Mouse (Mus musculus): ENCODE measurements around the gene Nova1. TPM values are rescaled to one million over a fixed set of nuclear protein-coding genes. Genes with fewer than 3 reads are reported as not detected.

The Nova1 gene
- 0.09 and 0.27 TPM in 2 replicates for polyA plus RNA-seq (2012; rRNA removed)

- no peaks in the 10 kb centered on the region for H3K36me3 ChIP-seq (ENCODE audit: control insufficient read depth, insufficient read depth, low read length)
- WGBS, result 17% methylated on average over 63 of the region's 68 CpGs
- TF ChIP-seq POLR2A (IDR thresholded peaks at IDR 0.05; ENCODE audit: control insufficient read depth, extremely low read depth, insufficient read depth, low read length, poor library complexity) (no peak), CTCF (IDR thresholded peaks at IDR 0.05; ENCODE audit: borderline replicate concordance, control insufficient read depth, extremely low read depth, insufficient read depth, low read length, poor library complexity) (no peak)
- H3K4me1 ChIP-seq (replicated peaks; ENCODE audit: control insufficient read depth, insufficient read depth, low read length), result no peaks in the 10 kb centered on the region
- H3K4me3 ChIP-seq (ENCODE audit: control insufficient read depth, insufficient read depth, low read length), result peak within 1 kb of the TSS; percentile 36
- H3K27me3 ChIP-seq (ENCODE audit: control insufficient read depth, insufficient read depth, low read length), result peaks cover 8% of the 10 kb centered on the region
- H3K27ac ChIP-seq (ENCODE audit: control insufficient read depth, insufficient read depth, low read length), result no peak within 1 kb of the TSS
- peak; percentile 2 for DNase-seq
Observed at GRCm38 (mm10) chr12:46818856-46819347, at the start of gene Nova1. Nova1 (minus strand) TSS chr12:46818929.

DNA sequence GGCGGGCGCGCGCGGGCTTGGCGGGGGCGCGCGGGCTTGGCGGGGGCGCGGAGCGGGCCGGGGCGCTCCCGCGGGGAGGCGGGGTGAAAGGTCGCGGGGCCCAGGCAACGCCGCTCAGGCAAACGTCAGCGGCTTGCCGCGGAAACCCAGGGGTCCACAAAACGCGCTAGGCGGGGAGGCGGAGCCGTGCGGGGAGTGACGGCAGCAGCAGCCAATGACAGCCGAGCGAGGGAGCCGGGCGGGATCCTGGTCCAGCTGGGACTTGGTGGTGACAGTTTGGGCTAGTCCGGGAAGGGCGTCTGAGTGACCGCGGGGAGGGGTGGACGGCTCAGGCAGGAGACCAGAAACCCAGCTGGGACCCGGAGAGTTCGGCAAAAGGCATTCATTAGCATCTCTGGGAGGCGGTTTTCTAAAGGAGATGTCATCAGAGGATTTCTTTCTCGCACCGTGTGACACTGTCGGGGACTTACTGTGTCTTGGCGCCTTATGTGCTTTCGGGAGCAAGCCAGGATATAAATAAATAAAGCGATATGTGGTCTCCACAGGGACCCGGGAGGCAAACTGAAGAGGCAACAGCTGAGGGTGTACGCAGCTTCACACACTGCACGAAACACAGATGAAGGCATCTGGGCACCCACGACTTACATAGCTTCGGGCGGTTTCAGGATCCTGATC lies 756 bp upstream of the Nova1 start:
- Histone ChIP-seq H3K27me3 (ENCODE audit: control insufficient read depth, insufficient read depth, low read length) (peaks cover 8% of the 10 kb centered on the region), H3K36me3 (ENCODE audit: control insufficient read depth, insufficient read depth, low read length) (no peaks in the 10 kb centered on the region), H3K4me1 (replicated peaks; ENCODE audit: control insufficient read depth, insufficient read depth, low read length) (no peaks in the 10 kb centered on the region), H3K4me3 (ENCODE audit: control insufficient read depth, insufficient read depth, low read length) (peak overlapping the region; percentile 1; the same call in 1 of the 2 replicates), H3K27ac (ENCODE audit: control insufficient read depth, insufficient read depth, low read length) (no peak overlapping the region)
- peak; percentile 26 for DNase-seq
- TF ChIP-seq POLR2A (IDR thresholded peaks at IDR 0.05; ENCODE audit: control insufficient read depth, extremely low read depth, insufficient read depth, low read length, poor library complexity) (no peak), CTCF (IDR thresholded peaks at IDR 0.05; ENCODE audit: borderline replicate concordance, control insufficient read depth, extremely low read depth, insufficient read depth, low read length, poor library complexity) (no peak)
- WGBS, result 4% methylated on average over 57 of the region's 57 CpGs

DNA sequence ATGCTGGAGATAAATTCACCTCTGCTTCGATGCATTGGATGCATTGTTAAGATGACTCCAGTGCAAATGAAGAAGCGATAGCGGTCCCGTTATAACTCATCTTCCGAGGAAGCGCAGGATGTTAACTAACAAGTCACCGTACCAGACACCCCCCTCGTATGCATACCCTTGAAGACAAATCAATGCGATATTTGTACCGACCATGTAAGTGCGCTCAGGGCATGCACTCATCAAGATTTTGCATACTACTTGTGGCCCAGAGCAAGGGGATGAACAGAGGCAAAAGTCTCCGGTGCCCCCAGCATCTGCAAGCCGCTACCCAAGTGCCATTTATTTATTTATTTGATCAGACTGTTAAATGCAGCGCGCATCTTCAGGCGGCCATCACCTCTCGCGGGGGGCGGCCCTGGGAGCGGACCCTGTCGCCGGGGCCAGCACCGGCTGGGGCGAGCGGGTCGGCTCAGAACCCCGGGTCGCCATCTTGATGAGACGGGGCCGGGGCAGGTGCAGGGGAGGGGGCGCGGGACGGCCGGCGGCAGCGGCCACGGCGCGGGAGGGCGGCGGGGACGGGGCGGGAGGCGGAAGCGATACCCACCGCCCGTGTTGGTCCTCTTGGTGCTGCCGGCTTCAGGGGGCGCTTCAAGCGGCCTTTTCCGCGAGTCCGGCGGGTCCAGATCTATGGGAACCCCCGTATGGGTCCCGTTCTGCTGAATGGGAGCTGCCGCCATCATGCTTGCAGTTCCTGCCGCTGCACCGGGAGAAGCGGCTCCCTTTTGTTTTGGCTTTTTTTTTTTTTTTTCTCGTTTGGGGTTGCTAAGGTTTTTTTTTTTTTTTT lies 491 bp downstream of the Nova1 start:
- DNase-seq, result no peak
- Histone ChIP-seq H3K36me3 (ENCODE audit: control insufficient read depth, insufficient read depth, low read length) (no peaks in the 10 kb centered on the region), H3K27me3 (ENCODE audit: control insufficient read depth, insufficient read depth, low read length) (peaks cover 8% of the 10 kb centered on the region), H3K4me3 (ENCODE audit: control insufficient read depth, insufficient read depth, low read length) (no peak overlapping the region; the same call in 1 of the 2 replicates), H3K4me1 (replicated peaks; ENCODE audit: control insufficient read depth, insufficient read depth, low read length) (no peaks in the 10 kb centered on the region), H3K27ac (ENCODE audit: control insufficient read depth, insufficient read depth, low read length) (no peak overlapping the region)
- no peak for TF ChIP-seq CTCF (IDR thresholded peaks at IDR 0.05; ENCODE audit: borderline replicate concordance, control insufficient read depth, extremely low read depth, insufficient read depth, low read length, poor library complexity)
- WGBS, result 3% methylated on average over 53 of the region's 61 CpGs

DNA sequence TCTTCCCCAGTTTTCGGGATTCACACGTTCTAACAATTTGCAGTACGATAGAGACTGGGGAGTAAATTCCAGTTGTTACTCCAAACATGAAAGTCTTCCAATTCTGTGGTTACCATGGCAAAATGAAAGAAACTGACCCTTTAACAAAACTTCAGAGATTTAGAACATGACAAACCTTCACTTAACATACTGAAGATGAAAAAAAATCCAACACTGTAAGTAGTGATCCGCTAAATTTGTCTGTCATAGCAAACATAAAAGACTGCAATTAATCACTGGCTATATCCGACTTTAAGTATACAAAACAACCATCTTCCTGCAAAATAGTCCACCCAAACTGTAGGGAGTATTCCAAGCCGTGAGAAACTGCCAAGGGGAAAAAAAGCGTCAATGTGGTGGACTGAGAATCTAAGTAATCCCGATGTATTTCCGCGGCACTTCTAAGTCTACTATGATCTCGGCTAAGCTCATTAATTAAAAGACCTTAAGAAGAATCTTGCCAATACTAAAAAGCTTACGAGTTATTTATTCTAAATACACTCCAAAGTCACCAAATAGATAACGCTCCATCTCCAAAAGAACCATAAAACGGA lies 1.4 kb downstream of the Nova1 start:
- H3K27ac ChIP-seq (ENCODE audit: control insufficient read depth, insufficient read depth, low read length), result no peak overlapping the region
- TF ChIP-seq POLR2A (IDR thresholded peaks at IDR 0.05; ENCODE audit: control insufficient read depth, extremely low read depth, insufficient read depth, low read length, poor library complexity) (no peak), CTCF (IDR thresholded peaks at IDR 0.05; ENCODE audit: borderline replicate concordance, control insufficient read depth, extremely low read depth, insufficient read depth, low read length, poor library complexity) (no peak)
- no peaks in the 10 kb centered on the region for H3K36me3 ChIP-seq (ENCODE audit: control insufficient read depth, insufficient read depth, low read length)
- 33% methylated on average over 14 of the region's 14 CpGs for WGBS
- H3K4me1 ChIP-seq (replicated peaks; ENCODE audit: control insufficient read depth, insufficient read depth, low read length), result no peaks in the 10 kb centered on the region
- no peak for DNase-seq
- no peak overlapping the region for H3K4me3 ChIP-seq (ENCODE audit: control insufficient read depth, insufficient read depth, low read length)
- H3K27me3 ChIP-seq (ENCODE audit: control insufficient read depth, insufficient read depth, low read length), result peaks cover 8% of the 10 kb centered on the region

DNA sequence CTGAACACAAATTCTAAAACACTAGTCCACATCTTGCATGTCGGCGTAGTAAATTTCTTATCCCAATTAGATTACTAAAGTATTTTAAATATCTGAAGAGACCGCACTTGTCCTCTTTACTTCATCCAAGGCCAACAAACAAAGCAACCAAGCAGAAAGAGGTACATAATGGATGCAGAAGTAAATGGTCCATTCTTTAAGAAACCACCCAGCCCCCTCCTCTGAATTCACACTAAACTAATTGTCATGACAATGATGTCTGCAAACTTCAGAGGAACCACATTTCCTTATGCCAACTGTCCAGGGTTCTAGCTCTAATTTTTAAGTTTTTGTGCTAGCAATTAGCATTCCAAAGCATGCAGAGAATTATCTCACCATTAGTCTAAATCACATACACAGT lies 2.4 kb downstream of the Nova1 start:
- Histone ChIP-seq H3K4me3 (ENCODE audit: control insufficient read depth, insufficient read depth, low read length) (no peak overlapping the region), H3K27ac (ENCODE audit: control insufficient read depth, insufficient read depth, low read length) (no peak overlapping the region), H3K36me3 (ENCODE audit: control insufficient read depth, insufficient read depth, low read length) (no peaks in the 10 kb centered on the region), H3K27me3 (ENCODE audit: control insufficient read depth, insufficient read depth, low read length) (peaks cover 8% of the 10 kb centered on the region), H3K4me1 (replicated peaks; ENCODE audit: control insufficient read depth, insufficient read depth, low read length) (no peaks in the 10 kb centered on the region)
- 96% methylated on average over 3 of the region's 3 CpGs for WGBS
- TF ChIP-seq CTCF (IDR thresholded peaks at IDR 0.05; ENCODE audit: borderline replicate concordance, control insufficient read depth, extremely low read depth, insufficient read depth, low read length, poor library complexity) (no peak), POLR2A (IDR thresholded peaks at IDR 0.05; ENCODE audit: control insufficient read depth, extremely low read depth, insufficient read depth, low read length, poor library complexity) (no peak)
- no peak for DNase-seq

DNA sequence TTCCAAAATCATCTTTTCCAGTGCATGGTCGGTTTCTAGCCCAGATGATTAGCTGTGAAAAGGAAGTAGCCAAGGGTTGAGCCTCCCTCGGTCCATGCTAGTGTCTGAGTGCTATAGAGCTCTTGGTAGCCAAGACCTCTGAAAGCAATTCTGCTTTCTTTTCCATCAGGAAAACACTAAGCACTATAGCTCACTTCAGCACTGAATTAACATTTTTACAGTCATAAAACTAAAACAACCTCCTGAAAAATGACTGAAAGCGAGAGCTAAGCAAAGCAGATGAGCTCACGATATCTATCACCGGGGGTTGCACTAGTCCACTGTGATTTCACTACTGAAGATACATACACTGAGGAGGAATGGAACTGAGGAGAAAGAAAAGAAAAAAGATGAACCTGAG lies 3.0 kb downstream of the Nova1 start:
- H3K4me1 ChIP-seq (replicated peaks; ENCODE audit: control insufficient read depth, insufficient read depth, low read length), result no peaks in the 10 kb centered on the region
- no peak overlapping the region for H3K4me3 ChIP-seq (ENCODE audit: control insufficient read depth, insufficient read depth, low read length)
- peaks cover 8% of the 10 kb centered on the region for H3K27me3 ChIP-seq (ENCODE audit: control insufficient read depth, insufficient read depth, low read length)
- no peak for TF ChIP-seq POLR2A (IDR thresholded peaks at IDR 0.05; ENCODE audit: control insufficient read depth, extremely low read depth, insufficient read depth, low read length, poor library complexity)
- WGBS, result 84% methylated on average over 5 of the region's 5 CpGs
- H3K27ac ChIP-seq (ENCODE audit: control insufficient read depth, insufficient read depth, low read length), result no peak overlapping the region
- DNase-seq, result no peak
- no peaks in the 10 kb centered on the region for H3K36me3 ChIP-seq (ENCODE audit: control insufficient read depth, insufficient read depth, low read length)

Measured in thymus, adult 2 months (tissue).